Mouse (Mus musculus): ENCODE results near the gene Olfr1228. TPM values are rescaled to one million over a fixed set of nuclear protein-coding genes. Genes with fewer than 3 reads are reported as not detected.

Gene Olfr1228
- polyA plus RNA-seq (2015; fragmentation: Nextera tagmentation; extraction: Ambion mirVana): not detected in 2 replicates

GRCm38 (mm10) chr2:89253962-89254361 lies at the start of gene Olfr1228:
Gene Olfr1228 (minus strand): TSS chr2:89254062.
- Histone ChIP-seq H3K27me3 (replicated peaks; ENCODE audit: control insufficient read depth, insufficient read depth, low read length) (no peaks in the 10 kb centered on the region), H3K36me3 (ENCODE audit: control insufficient read depth, insufficient read depth) (no peaks in the 10 kb centered on the region), H3K4me2 (replicated peaks; ENCODE audit: low read depth) (no peak within 1 kb of the TSS), H3K4me3 (ENCODE audit: low read depth, low read length) (no peak within 1 kb of the TSS), H3K27ac (ENCODE audit: low read depth, low read length) (no peak within 1 kb of the TSS), H3K9ac (ENCODE audit: low read depth, low read length) (no peak within 1 kb of the TSS), H3K9me3 (ENCODE audit: control insufficient read depth) (no peaks in the 10 kb centered on the region), H3K4me1 (replicated peaks; ENCODE audit: control insufficient read depth, insufficient read depth, low read length) (no peaks in the 10 kb centered on the region)
- TF ChIP-seq CTCF (IDR thresholded peaks at IDR 0.05; ENCODE audit: low read depth): no peak
- no peak for ATAC-seq

- 84% methylated on average over 1 of the region's 1 CpGs for WGBS
- no peak for TF ChIP-seq CTCF (IDR thresholded peaks at IDR 0.05; ENCODE audit: low read depth)
- Histone ChIP-seq H3K9me3 (ENCODE audit: control insufficient read depth) (no peaks in the 10 kb centered on the region), H3K4me1 (replicated peaks; ENCODE audit: control insufficient read depth, insufficient read depth, low read length) (no peaks in the 10 kb centered on the region), H3K4me2 (replicated peaks; ENCODE audit: low read depth) (no peak within 1 kb of the TSS), H3K36me3 (ENCODE audit: control insufficient read depth, insufficient read depth) (no peaks in the 10 kb centered on the region), H3K27ac (ENCODE audit: low read depth, low read length) (no peak within 1 kb of the TSS), H3K27me3 (replicated peaks; ENCODE audit: control insufficient read depth, insufficient read depth, low read length) (no peaks in the 10 kb centered on the region), H3K9ac (ENCODE audit: low read depth, low read length) (no peak within 1 kb of the TSS), H3K4me3 (ENCODE audit: low read depth, low read length) (no peak within 1 kb of the TSS)
- no peak for ATAC-seq
Observed at GRCm38 (mm10) chr2:89297168-89297567, 43.3 kb upstream of the Olfr1228 start, which contains the start of gene Olfr1230. Gene Olfr1230 (minus strand): TSS chr2:89297268.

GRCm38 (mm10) chr2:89287914-89288313 lies 34.1 kb upstream of the Olfr1228 start, which contains the start of gene Olfr1229:
Gene Olfr1229 (minus strand): TSS chr2:89288014.
- Histone ChIP-seq H3K27ac (ENCODE audit: low read depth, low read length) (no peak within 1 kb of the TSS), H3K9ac (ENCODE audit: low read depth, low read length) (no peak within 1 kb of the TSS), H3K36me3 (ENCODE audit: control insufficient read depth, insufficient read depth) (no peaks in the 10 kb centered on the region), H3K9me3 (ENCODE audit: control insufficient read depth) (no peaks in the 10 kb centered on the region), H3K27me3 (replicated peaks; ENCODE audit: control insufficient read depth, insufficient read depth, low read length) (no peaks in the 10 kb centered on the region), H3K4me1 (replicated peaks; ENCODE audit: control insufficient read depth, insufficient read depth, low read length) (no peaks in the 10 kb centered on the region), H3K4me2 (replicated peaks; ENCODE audit: low read depth) (no peak within 1 kb of the TSS), H3K4me3 (ENCODE audit: low read depth, low read length) (no peak within 1 kb of the TSS)
- TF ChIP-seq CTCF (IDR thresholded peaks at IDR 0.05; ENCODE audit: low read depth): no peak
- WGBS: 80% methylated on average over 2 of the region's 2 CpGs
- no peak for ATAC-seq

GRCm38 (mm10) chr2:89199948-89200347 lies 53.9 kb downstream of the Olfr1228 start, which contains the start of gene Olfr1226:
Gene Olfr1226 (minus strand): TSS chr2:89200048.
- WGBS: 70% methylated on average over 2 of the region's 2 CpGs
- H3K4me1 ChIP-seq (replicated peaks; ENCODE audit: control insufficient read depth, insufficient read depth, low read length): no peaks in the 10 kb centered on the region
- no peak for TF ChIP-seq CTCF (IDR thresholded peaks at IDR 0.05; ENCODE audit: low read depth)

More at GRCm38 (mm10) chr2:89199948-89200347, 53.9 kb downstream of the Olfr1228 start, which contains the start of gene Olfr1226:
- H3K27ac ChIP-seq (ENCODE audit: low read depth, low read length): no peak within 1 kb of the TSS
- H3K4me3 ChIP-seq (ENCODE audit: low read depth, low read length): no peak within 1 kb of the TSS
- H3K9me3 ChIP-seq (ENCODE audit: control insufficient read depth): no peaks in the 10 kb centered on the region
- no peak within 1 kb of the TSS for H3K9ac ChIP-seq (ENCODE audit: low read depth, low read length)
- no peaks in the 10 kb centered on the region for H3K27me3 ChIP-seq (replicated peaks; ENCODE audit: control insufficient read depth, insufficient read depth, low read length)
- H3K4me2 ChIP-seq (replicated peaks; ENCODE audit: low read depth): no peak within 1 kb of the TSS
- ATAC-seq: no peak
- H3K36me3 ChIP-seq (ENCODE audit: control insufficient read depth, insufficient read depth): no peaks in the 10 kb centered on the region

Other genes starting within 250 kb of the Olfr1228 start
- not detected in 2 replicates for gene Olfr1215, start 247.1 kb downstream of the Olfr1228 start, polyA plus RNA-seq (2015; fragmentation: Nextera tagmentation; extraction: Ambion mirVana)
- not detected in 2 replicates for gene Olfr1216, start 235.7 kb downstream of the Olfr1228 start, polyA plus RNA-seq (2015; fragmentation: Nextera tagmentation; extraction: Ambion mirVana)
- gene Olfr1217, start 222.0 kb downstream of the Olfr1228 start, polyA plus RNA-seq (2015; fragmentation: Nextera tagmentation; extraction: Ambion mirVana): not detected in 2 replicates
- gene Olfr1218, start 192.9 kb downstream of the Olfr1228 start, polyA plus RNA-seq (2015; fragmentation: Nextera tagmentation; extraction: Ambion mirVana): not detected in 2 replicates
- gene Olfr1219, start 170.5 kb downstream of the Olfr1228 start, polyA plus RNA-seq (2015; fragmentation: Nextera tagmentation; extraction: Ambion mirVana): not detected in 2 replicates
- not detected in 2 replicates for gene Olfr1220, start 147.2 kb downstream of the Olfr1228 start, polyA plus RNA-seq (2015; fragmentation: Nextera tagmentation; extraction: Ambion mirVana)
- not detected in 2 replicates for gene Olfr1221, start 136.8 kb downstream of the Olfr1228 start, polyA plus RNA-seq (2015; fragmentation: Nextera tagmentation; extraction: Ambion mirVana)
- gene Olfr1222, start 121.0 kb downstream of the Olfr1228 start, polyA plus RNA-seq (2015; fragmentation: Nextera tagmentation; extraction: Ambion mirVana): not detected in 2 replicates
- not detected in 2 replicates for gene Olfr1223, start 102.5 kb downstream of the Olfr1228 start, polyA plus RNA-seq (2015; fragmentation: Nextera tagmentation; extraction: Ambion mirVana)
- gene Olfr1224-ps1, start 90.0 kb downstream of the Olfr1228 start, polyA plus RNA-seq (2015; fragmentation: Nextera tagmentation; extraction: Ambion mirVana): not detected in 2 replicates
- not detected in 2 replicates for gene Olfr1225, start 79.4 kb downstream of the Olfr1228 start, polyA plus RNA-seq (2015; fragmentation: Nextera tagmentation; extraction: Ambion mirVana)
- gene Olfr1226, start 54.0 kb downstream of the Olfr1228 start, polyA plus RNA-seq (2015; fragmentation: Nextera tagmentation; extraction: Ambion mirVana): not detected in 2 replicates
- gene Olfr1229, start 34.0 kb upstream of the Olfr1228 start, polyA plus RNA-seq (2015; fragmentation: Nextera tagmentation; extraction: Ambion mirVana): not detected in 2 replicates
- not detected in 2 replicates for gene Olfr1230, start 43.2 kb upstream of the Olfr1228 start, polyA plus RNA-seq (2015; fragmentation: Nextera tagmentation; extraction: Ambion mirVana)
- not detected in 2 replicates for gene Olfr1231, start 53.0 kb upstream of the Olfr1228 start, polyA plus RNA-seq (2015; fragmentation: Nextera tagmentation; extraction: Ambion mirVana)
- not detected in 2 replicates for gene Olfr1232, start 75.6 kb upstream of the Olfr1228 start, polyA plus RNA-seq (2015; fragmentation: Nextera tagmentation; extraction: Ambion mirVana)
- gene Olfr1233, start 88.3 kb upstream of the Olfr1228 start, polyA plus RNA-seq (2015; fragmentation: Nextera tagmentation; extraction: Ambion mirVana): not detected in 2 replicates
- not detected in 2 replicates for gene Olfr1234, start 110.8 kb upstream of the Olfr1228 start, polyA plus RNA-seq (2015; fragmentation: Nextera tagmentation; extraction: Ambion mirVana)
- not detected in 2 replicates for gene Olfr1238, start 155.6 kb upstream of the Olfr1228 start, polyA plus RNA-seq (2015; fragmentation: Nextera tagmentation; extraction: Ambion mirVana)
- not detected in 2 replicates for gene Olfr1239, start 166.3 kb upstream of the Olfr1228 start, polyA plus RNA-seq (2015; fragmentation: Nextera tagmentation; extraction: Ambion mirVana)
- not detected in 2 replicates for gene Olfr1240, start 188.9 kb upstream of the Olfr1228 start, polyA plus RNA-seq (2015; fragmentation: Nextera tagmentation; extraction: Ambion mirVana)
- gene Olfr1241, start 233.1 kb upstream of the Olfr1228 start, polyA plus RNA-seq (2015; fragmentation: Nextera tagmentation; extraction: Ambion mirVana): not detected in 2 replicates
- not detected in 2 replicates for gene Olfr1242, start 244.3 kb upstream of the Olfr1228 start, polyA plus RNA-seq (2015; fragmentation: Nextera tagmentation; extraction: Ambion mirVana)

Data from intestine, postnatal 0 days (tissue).